Mouse (Mus musculus) forebrain, embryonic 14.5 days (tissue): Measurements from ENCODE around the gene Eftud2. TPM values are rescaled to one million over a fixed set of nuclear protein-coding genes. Genes with fewer than 3 reads are reported as not detected.

Experiments used
- ATAC-seq: fragments of 200-750 bp; cut with Nextera tagmentation; 2 replicates; pipeline ENCODE4 v1.8.0; 2017; ENCODE audit warnings: mild to moderate bottlenecking, moderate library complexity
- DNase-seq: peaks from one replicate; pipeline ENCODE4 v3.0.0-alpha.2; 2015; ENCODE audit warnings: low spot score
- H3K27ac ChIP-seq: fragments of 300-500 bp; sonication (generic); 2 replicates; pipeline ENCODE4 v1.5.1; 2014; ENCODE audit warnings: low read depth, mild to moderate bottlenecking, control low read depth, low read length, moderate library complexity
- H3K27me3 ChIP-seq: fragments of 300-500 bp; sonication (generic); replicated peaks from 2 replicates; pipeline ENCODE4 v1.6.1; 2014; ENCODE audit warnings: low read length, control low read depth, mixed read lengths; ENCODE audit not compliant: control insufficient read depth, insufficient read depth
- H3K36me3 ChIP-seq: fragments of 300-500 bp; sonication (generic); 2 replicates; pipeline ENCODE4 v1.6.1; 2014; ENCODE audit warnings: low read length, control low read depth; ENCODE audit not compliant: control insufficient read depth, insufficient read depth
- H3K4me1 ChIP-seq: fragments of 300-500 bp; sonication (generic); 2 replicates; pipeline ENCODE4 v1.6.1; 2014; ENCODE audit warnings: antibody characterized with exemption, low read length, control low read depth; ENCODE audit not compliant: control insufficient read depth, insufficient read depth
- H3K4me2 ChIP-seq: fragments of 300-500 bp; sonication (generic); 2 replicates; pipeline ENCODE4 v1.6.1; 2014; ENCODE audit warnings: mild to moderate bottlenecking, control low read depth, low read length
- H3K4me3 ChIP-seq: fragments of 300-500 bp; sonication (generic); 2 replicates; pipeline ENCODE4 v1.5.1; 2014; ENCODE audit warnings: low read depth, low read length, control low read depth
- H3K9ac ChIP-seq: fragments of 300-500 bp; sonication (generic); 2 replicates; pipeline ENCODE4 v1.6.1; 2014; ENCODE audit warnings: mild to moderate bottlenecking, low read length, control low read depth, moderate library complexity
- H3K9me3 ChIP-seq: fragments of 300-500 bp; sonication (generic); replicated peaks from 2 replicates; pipeline ENCODE4 v1.6.1; 2016; ENCODE audit warnings: low read length, control low read depth, mixed read lengths; ENCODE audit not compliant: control insufficient read depth
- WGBS: fragments of 180-500 bp; shearing (Covaris S2); extraction: QIAGEN DNeasy Blood & Tissue Kit; methylation state at CpG from one replicate; pipeline ENCODE4 v1.1.7; 2014; 5-methylcytosine and 5-hydroxymethylcytosine counted together
- polyA plus RNA-seq: library from polyadenylated mRNA; unstranded; fragments of >200 nt; fragmentation: Nextera tagmentation; extraction: Ambion mirVana; gene quantifications from 2 replicates; pipeline ENCODE4 v1.2.1, GENCODE M21; 2014

Eftud2 gene
- polyA plus RNA-seq, 1 experiment from 2014 or later: 150 TPM

- Histone ChIP-seq H3K4me2 (no peak overlapping the region), H3K9ac (no peak overlapping the region), H3K27me3 (no peaks in the 10 kb centered on the region), H3K27ac (no peak overlapping the region), H3K4me3 (no peak overlapping the region), H3K4me1 (no peaks in the 10 kb centered on the region), H3K36me3 (peaks cover 17% of the 10 kb centered on the region), H3K9me3 (no peaks in the 10 kb centered on the region)
- ATAC-seq (no peak), DNase-seq (no peak)
- 73% methylated on average over 5 of the region's 5 CpGs for WGBS
These were observed 21.3 kb upstream of the Eftud2 start for GRCm38 (mm10) chr11:102902107-102902506.

- Histone ChIP-seq H3K36me3 (peaks cover 10% of the 10 kb centered on the region), H3K4me3 (no peak overlapping the region), H3K4me1 (no peaks in the 10 kb centered on the region), H3K9ac (no peak overlapping the region), H3K9me3 (no peaks in the 10 kb centered on the region), H3K27me3 (no peaks in the 10 kb centered on the region), H3K4me2 (no peak overlapping the region), H3K27ac (no peak overlapping the region)
- DNase-seq (no peak), ATAC-seq (no peak)
- WGBS: 64% methylated on average over 4 of the region's 4 CpGs
These were observed 20.4 kb upstream of the Eftud2 start for GRCm38 (mm10) chr11:102901199-102901598.

- peak; percentile 91 for DNase-seq
- Histone ChIP-seq H3K27me3 (no peaks in the 10 kb centered on the region), H3K36me3 (peaks cover 5% of the 10 kb centered on the region), H3K4me2 (no peak within 1 kb of the TSS), H3K27ac (no peak within 1 kb of the TSS), H3K9me3 (no peaks in the 10 kb centered on the region), H3K4me3 (no peak within 1 kb of the TSS), H3K4me1 (no peaks in the 10 kb centered on the region), H3K9ac (no peak within 1 kb of the TSS)
- WGBS: 11% methylated on average over 7 of the region's 7 CpGs
- ATAC-seq: peak; percentile 80
These were observed 20.0 kb upstream of the Eftud2 start, which contains the start of gene Gfap for GRCm38 (mm10) chr11:102900763-102901162. Gfap (minus strand) TSS chr11:102900912.

GRCm38 (mm10) chr11:102898408-102898807, 17.6 kb upstream of the Eftud2 start:
- H3K9me3 ChIP-seq: no peaks in the 10 kb centered on the region
- H3K4me1 ChIP-seq: peaks cover 1% of the 10 kb centered on the region; the same call in 1 of the 2 replicates
- H3K27ac ChIP-seq: no peak overlapping the region
- H3K9ac ChIP-seq: no peak overlapping the region
- H3K4me2 ChIP-seq: no peak overlapping the region
- no peak overlapping the region for H3K4me3 ChIP-seq
- ATAC-seq (peak; percentile 46; the same call in 1 of the 2 replicates), DNase-seq (peak; percentile 56)
- WGBS: 54% methylated on average over 9 of the region's 9 CpGs
- H3K36me3 ChIP-seq: no peaks in the 10 kb centered on the region
- H3K27me3 ChIP-seq: peaks cover 10% of the 10 kb centered on the region

- Histone ChIP-seq H3K27me3 (peaks cover 19% of the 10 kb centered on the region), H3K9me3 (no peaks in the 10 kb centered on the region), H3K4me1 (peaks cover 6% of the 10 kb centered on the region; the same call in 1 of the 2 replicates), H3K4me3 (no peak overlapping the region), H3K4me2 (no peak overlapping the region), H3K9ac (no peak overlapping the region), H3K27ac (no peak overlapping the region), H3K36me3 (no peaks in the 10 kb centered on the region)
- WGBS: 80% methylated on average over 20 of the region's 20 CpGs
- no peak for ATAC-seq
- DNase-seq: no peak
These were observed 15.9 kb upstream of the Eftud2 start for GRCm38 (mm10) chr11:102896641-102897040.

GRCm38 (mm10) chr11:102895779-102896178, 15.0 kb upstream of the Eftud2 start:
- H3K27ac ChIP-seq: no peak overlapping the region
- ATAC-seq: no peak
- H3K9ac ChIP-seq: no peak overlapping the region
- WGBS: 82% methylated on average over 9 of the region's 9 CpGs
- peaks cover 6% of the 10 kb centered on the region; the same call in 1 of the 2 replicates for H3K4me1 ChIP-seq
- no peak for DNase-seq
- H3K9me3 ChIP-seq: no peaks in the 10 kb centered on the region
- peaks cover 19% of the 10 kb centered on the region for H3K27me3 ChIP-seq
- no peak overlapping the region for H3K4me3 ChIP-seq
- no peaks in the 10 kb centered on the region for H3K36me3 ChIP-seq
- no peak overlapping the region for H3K4me2 ChIP-seq

- no peak for ATAC-seq
- Histone ChIP-seq H3K27me3 (peaks cover 19% of the 10 kb centered on the region), H3K27ac (no peak overlapping the region), H3K4me3 (no peak overlapping the region), H3K4me1 (peaks cover 6% of the 10 kb centered on the region; the same call in 1 of the 2 replicates), H3K4me2 (no peak overlapping the region), H3K9ac (no peak overlapping the region), H3K36me3 (no peaks in the 10 kb centered on the region), H3K9me3 (no peaks in the 10 kb centered on the region)
- WGBS: 89% methylated on average over 4 of the region's 4 CpGs
- DNase-seq: no peak
These were observed 13.9 kb upstream of the Eftud2 start for GRCm38 (mm10) chr11:102894716-102895115.

- Histone ChIP-seq H3K9me3 (no peaks in the 10 kb centered on the region), H3K4me1 (peaks cover 6% of the 10 kb centered on the region; the same call in 1 of the 2 replicates), H3K9ac (peak overlapping the region; percentile 40), H3K36me3 (no peaks in the 10 kb centered on the region), H3K4me2 (peak overlapping the region; percentile 42), H3K27me3 (peaks cover 19% of the 10 kb centered on the region), H3K4me3 (peak overlapping the region; percentile 13; the same call in 1 of the 2 replicates), H3K27ac (no peak overlapping the region)
- ATAC-seq (peak; percentile 44; the same call in 1 of the 2 replicates), DNase-seq (peak; percentile 64)
- 5% methylated on average over 43 of the region's 43 CpGs for WGBS
These were observed 12.3 kb upstream of the Eftud2 start for GRCm38 (mm10) chr11:102893015-102893651.

- Histone ChIP-seq H3K27me3 (peaks cover 19% of the 10 kb centered on the region), H3K4me3 (no peak overlapping the region), H3K36me3 (no peaks in the 10 kb centered on the region), H3K4me1 (peaks cover 6% of the 10 kb centered on the region; the same call in 1 of the 2 replicates), H3K9ac (no peak overlapping the region), H3K9me3 (no peaks in the 10 kb centered on the region), H3K4me2 (no peak overlapping the region), H3K27ac (no peak overlapping the region)
- 68% methylated on average over 5 of the region's 5 CpGs for WGBS
- no peak for DNase-seq
- no peak for ATAC-seq
These were observed 9.3 kb upstream of the Eftud2 start for GRCm38 (mm10) chr11:102890096-102890495.
